Mouse (Mus musculus): ENCODE measurements around the gene Ttf1. TPM values are rescaled to one million over a fixed set of nuclear protein-coding genes. Genes with fewer than 3 reads are reported as not detected.

The Ttf1 gene
- polyA plus RNA-seq, 1 experiment = 0.28 TPM

- H3K4me1 ChIP-seq (ENCODE audit: control insufficient read depth) = no peaks in the 10 kb centered on the region
- H3K4me3 ChIP-seq (replicated peaks) = no peak overlapping the region
- H3K9me3 ChIP-seq (ENCODE audit: control insufficient read depth, low read length) = no peaks in the 10 kb centered on the region
- no peaks in the 10 kb centered on the region for H3K36me3 ChIP-seq (ENCODE audit: control insufficient read depth)
- peaks cover 6% of the 10 kb centered on the region for H3K27me3 ChIP-seq (ENCODE audit: control insufficient read depth)
- TF ChIP-seq TAL1 (IDR thresholded peaks at IDR 0.05; ENCODE audit: low read length) (no peak), GATA1 (IDR thresholded peaks at IDR 0.05; ENCODE audit: low read length) (no peak)
Measured at GRCm38 (mm10) chr2:29034542-29035475, 25.3 kb upstream of the Ttf1 start.

GRCm38 (mm10) chr2:29035698-29036097 is 24.4 kb upstream of the Ttf1 start:
- Histone ChIP-seq H3K4me1 (ENCODE audit: control insufficient read depth) (no peaks in the 10 kb centered on the region), H3K4me3 (replicated peaks) (no peak overlapping the region), H3K36me3 (ENCODE audit: control insufficient read depth) (no peaks in the 10 kb centered on the region), H3K27me3 (ENCODE audit: control insufficient read depth) (peaks cover 15% of the 10 kb centered on the region), H3K9me3 (ENCODE audit: control insufficient read depth, low read length) (no peaks in the 10 kb centered on the region)
- TF ChIP-seq TAL1 (IDR thresholded peaks at IDR 0.05; ENCODE audit: low read length) (no peak), GATA1 (IDR thresholded peaks at IDR 0.05; ENCODE audit: low read length) (no peak)

- Histone ChIP-seq H3K36me3 (ENCODE audit: control insufficient read depth) (no peaks in the 10 kb centered on the region), H3K4me1 (ENCODE audit: control insufficient read depth) (no peaks in the 10 kb centered on the region), H3K27me3 (ENCODE audit: control insufficient read depth) (peaks cover 33% of the 10 kb centered on the region), H3K9me3 (ENCODE audit: control insufficient read depth, low read length) (no peaks in the 10 kb centered on the region), H3K4me3 (replicated peaks) (no peak overlapping the region)
- no peak for TF ChIP-seq GATA1 (IDR thresholded peaks at IDR 0.05; ENCODE audit: low read length)
- no peak for TF ChIP-seq TAL1 (IDR thresholded peaks at IDR 0.05; ENCODE audit: low read length)
Measured at GRCm38 (mm10) chr2:29039741-29040140, 20.3 kb upstream of the Ttf1 start.

GRCm38 (mm10) chr2:29040594-29041476 is 19.2 kb upstream of the Ttf1 start:
- Histone ChIP-seq H3K4me1 (ENCODE audit: control insufficient read depth) (no peaks in the 10 kb centered on the region), H3K9me3 (ENCODE audit: control insufficient read depth, low read length) (no peaks in the 10 kb centered on the region), H3K36me3 (ENCODE audit: control insufficient read depth) (no peaks in the 10 kb centered on the region), H3K27me3 (ENCODE audit: control insufficient read depth) (peaks cover 33% of the 10 kb centered on the region), H3K4me3 (replicated peaks) (no peak overlapping the region)
- TF ChIP-seq TAL1 (IDR thresholded peaks at IDR 0.05; ENCODE audit: low read length) (no peak), GATA1 (IDR thresholded peaks at IDR 0.05; ENCODE audit: low read length) (no peak)

GRCm38 (mm10) chr2:29041477-29041768 is 18.6 kb upstream of the Ttf1 start:
- Histone ChIP-seq H3K4me3 (replicated peaks) (no peak overlapping the region), H3K36me3 (ENCODE audit: control insufficient read depth) (no peaks in the 10 kb centered on the region), H3K9me3 (ENCODE audit: control insufficient read depth, low read length) (no peaks in the 10 kb centered on the region), H3K4me1 (ENCODE audit: control insufficient read depth) (no peaks in the 10 kb centered on the region), H3K27me3 (ENCODE audit: control insufficient read depth) (peaks cover 33% of the 10 kb centered on the region)
- TF ChIP-seq GATA1 (IDR thresholded peaks at IDR 0.05; ENCODE audit: low read length) (no peak), TAL1 (IDR thresholded peaks at IDR 0.05; ENCODE audit: low read length) (no peak)

GRCm38 (mm10) chr2:29042124-29042523 is 17.9 kb upstream of the Ttf1 start:
- no peak for TF ChIP-seq GATA1 (IDR thresholded peaks at IDR 0.05; ENCODE audit: low read length)
- TF ChIP-seq TAL1 (IDR thresholded peaks at IDR 0.05; ENCODE audit: low read length) = no peak
- Histone ChIP-seq H3K4me3 (replicated peaks) (no peak overlapping the region), H3K36me3 (ENCODE audit: control insufficient read depth) (no peaks in the 10 kb centered on the region), H3K9me3 (ENCODE audit: control insufficient read depth, low read length) (no peaks in the 10 kb centered on the region), H3K27me3 (ENCODE audit: control insufficient read depth) (peaks cover 33% of the 10 kb centered on the region), H3K4me1 (ENCODE audit: control insufficient read depth) (no peaks in the 10 kb centered on the region)

GRCm38 (mm10) chr2:29046151-29046550 is 13.9 kb upstream of the Ttf1 start:
- Histone ChIP-seq H3K27me3 (ENCODE audit: control insufficient read depth) (peaks cover 13% of the 10 kb centered on the region), H3K4me3 (replicated peaks) (no peak overlapping the region), H3K36me3 (ENCODE audit: control insufficient read depth) (no peaks in the 10 kb centered on the region), H3K9me3 (ENCODE audit: control insufficient read depth, low read length) (no peaks in the 10 kb centered on the region), H3K4me1 (ENCODE audit: control insufficient read depth) (no peaks in the 10 kb centered on the region)
- no peak for TF ChIP-seq GATA1 (IDR thresholded peaks at IDR 0.05; ENCODE audit: low read length)
- no peak for TF ChIP-seq TAL1 (IDR thresholded peaks at IDR 0.05; ENCODE audit: low read length)

GRCm38 (mm10) chr2:29051932-29052331 is 8.1 kb upstream of the Ttf1 start:
- Histone ChIP-seq H3K4me1 (ENCODE audit: control insufficient read depth) (peaks cover 13% of the 10 kb centered on the region), H3K9me3 (ENCODE audit: control insufficient read depth, low read length) (peaks cover 2% of the 10 kb centered on the region; the same call in 1 of the 2 replicates), H3K27me3 (ENCODE audit: control insufficient read depth) (peaks cover 36% of the 10 kb centered on the region), H3K36me3 (ENCODE audit: control insufficient read depth) (no peaks in the 10 kb centered on the region), H3K4me3 (replicated peaks) (no peak overlapping the region)
- no peak for TF ChIP-seq GATA1 (IDR thresholded peaks at IDR 0.05; ENCODE audit: low read length)
- TF ChIP-seq TAL1 (IDR thresholded peaks at IDR 0.05; ENCODE audit: low read length) = no peak

GRCm38 (mm10) chr2:29052943-29053454 is 7.1 kb upstream of the Ttf1 start:
- Histone ChIP-seq H3K9me3 (ENCODE audit: control insufficient read depth, low read length) (peaks cover 2% of the 10 kb centered on the region; the same call in 1 of the 2 replicates), H3K4me3 (replicated peaks) (no peak overlapping the region), H3K27me3 (ENCODE audit: control insufficient read depth) (peaks cover 46% of the 10 kb centered on the region), H3K36me3 (ENCODE audit: control insufficient read depth) (no peaks in the 10 kb centered on the region), H3K4me1 (ENCODE audit: control insufficient read depth) (peaks cover 13% of the 10 kb centered on the region)
- no peak for TF ChIP-seq TAL1 (IDR thresholded peaks at IDR 0.05; ENCODE audit: low read length)
- TF ChIP-seq GATA1 (IDR thresholded peaks at IDR 0.05; ENCODE audit: low read length) = no peak
